Comparison of ENCODE assay signal across 17 mouse cellular contexts in genomic region chr2:28563303-28563702, GRCm38 (mm10). TPM values are rescaled to one million over a fixed set of nuclear protein-coding genes. Genes with fewer than 3 reads are reported as not detected.
"Had no signal": no experiment of that assay in that cellular context is flagged by ENCODE, and none has a peak within 500 bp of the region (broad histone marks: within the 10 kb centered on the region; RNA-seq: fewer than 3 reads in every experiment).

Gene Cel (minus strand): TSS chr2:28563403.

- DNase-seq: kidney, adult 8-10 months; kidney, postnatal 36 days; lung, postnatal 14 days; retina, postnatal 1 day; right cerebral cortex, postnatal 4 days; spleen, adult 18-20 months had no signal

- ATAC-seq: inflammation-experienced regulatory T-cells, adult 6 months; liver, embryonic 12.5 days; midbrain, embryonic 15.5 days had no signal

- H3K27me3 ChIP-seq: limb, embryonic 15.5 days; liver, embryonic 12.5 days; lung, embryonic 15.5 days; midbrain, embryonic 15.5 days; neural tube, embryonic 12.5 days had no signal

- H3K9ac ChIP-seq: limb, embryonic 15.5 days; liver, embryonic 12.5 days; lung, embryonic 15.5 days; midbrain, embryonic 15.5 days; neural tube, embryonic 12.5 days had no signal

- H3K4me2 ChIP-seq: limb, embryonic 15.5 days; liver, embryonic 12.5 days; lung, embryonic 15.5 days; midbrain, embryonic 11.5 days; midbrain, embryonic 15.5 days; neural tube, embryonic 12.5 days had no signal

- H3K27ac ChIP-seq: kidney, postnatal 0 days; layer of hippocampus, adult 2 months; limb, embryonic 15.5 days; liver, embryonic 12.5 days; lung, embryonic 15.5 days; macrophage; midbrain, embryonic 15.5 days; neural tube, embryonic 12.5 days had no signal

- H3K9me3 ChIP-seq: limb, embryonic 15.5 days; liver, embryonic 12.5 days; lung, embryonic 15.5 days; megakaryocyte, embryonic 14.5 days; midbrain, embryonic 15.5 days; neural tube, embryonic 12.5 days had no signal

- H3K4me3 ChIP-seq: layer of hippocampus, adult 2 months; limb, embryonic 15.5 days; liver, embryonic 12.5 days; lung, embryonic 15.5 days; megakaryocyte, embryonic 14.5 days; midbrain, embryonic 15.5 days; neural tube, embryonic 12.5 days had no signal

- H3K4me1 ChIP-seq: liver, embryonic 12.5 days; lung, embryonic 15.5 days; midbrain, embryonic 15.5 days; neural tube, embryonic 12.5 days had no signal

RNA-seq across cellular contexts. Expression of gene Cel, which starts in this region (rescaled TPM):
- polyA plus RNA-seq: inflammation-experienced regulatory T-cells, adult 6 months; kidney, postnatal 0 days; limb, embryonic 15.5 days; liver, embryonic 12.5 days; lung, embryonic 15.5 days; macrophage; neural tube, embryonic 12.5 days had no signal
